Mouse (Mus musculus) kidney, postnatal 0 days (tissue): ENCODE measurements around the gene Entpd1. TPM values are rescaled to one million over a fixed set of nuclear protein-coding genes. Genes with fewer than 3 reads are reported as not detected.

Source experiments
- ATAC-seq: fragments of 200-750 bp; cut with Nextera tagmentation; replicated peaks from 2 replicates; pipeline ENCODE4 v1.8.0; 2017; ENCODE audit warnings: low read depth, moderate number of reproducible peaks, moderate TSS enrichment, moderate library complexity; ENCODE audit not compliant: low FRiP score
- DNase-seq: peaks from one replicate; pipeline ENCODE4 v3.0.0-alpha.2; 2016; ENCODE audit warnings: low spot score
- H3K27ac ChIP-seq: fragments of 300-500 bp; sonication (generic); 2 replicates; pipeline ENCODE4 v1.5.1; 2014; ENCODE audit warnings: mild to moderate bottlenecking
- H3K27me3 ChIP-seq: fragments of 300-500 bp; sonication (generic); 2 replicates; pipeline ENCODE4 v1.6.1; 2014; ENCODE audit warnings: low read length, mixed read lengths; ENCODE audit not compliant: insufficient read depth
- H3K36me3 ChIP-seq: fragments of 300-500 bp; sonication (generic); 2 replicates; pipeline ENCODE4 v1.6.1; 2014; ENCODE audit warnings: low read length, mixed read lengths; ENCODE audit not compliant: insufficient read depth
- H3K4me1 ChIP-seq: fragments of 300-500 bp; sonication (generic); replicated peaks from 2 replicates; pipeline ENCODE4 v1.6.1; 2014; ENCODE audit warnings: antibody characterized with exemption, low read length, mixed read lengths; ENCODE audit not compliant: insufficient read depth
- H3K4me2 ChIP-seq: fragments of 300-500 bp; sonication (generic); 2 replicates; pipeline ENCODE4 v1.6.1; 2014; ENCODE audit warnings: mild to moderate bottlenecking, low read length, moderate library complexity, mixed read lengths
- H3K4me3 ChIP-seq: fragments of 300-500 bp; sonication (generic); replicated peaks from 2 replicates; pipeline ENCODE4 v1.5.1; 2014; ENCODE audit warnings: low read depth, low read length
- H3K9ac ChIP-seq: fragments of 300-500 bp; sonication (generic); 2 replicates; pipeline ENCODE4 v1.6.1; 2014; ENCODE audit warnings: low read depth, low read length
- H3K9me3 ChIP-seq: fragments of 300-500 bp; sonication (generic); replicated peaks from 2 replicates; pipeline ENCODE4 v1.6.1; 2016; ENCODE audit warnings: low read length, inconsistent platforms, mixed read lengths
- CTCF ChIP-seq: IDR thresholded peaks from 2 replicates; pipeline ENCODE4 v1.5.1; 2016; ENCODE audit warnings: antibody characterized with exemption, low read depth, mild to moderate bottlenecking, moderate library complexity
- WGBS: fragments of 180-500 bp; shearing (Covaris S2); extraction: QIAGEN DNeasy Blood & Tissue Kit; methylation state at CpG from one replicate; pipeline ENCODE4 v1.1.7; 2014; 5-methylcytosine and 5-hydroxymethylcytosine counted together
- polyA plus RNA-seq: library from polyadenylated mRNA; unstranded; fragments of >200 nt; fragmentation: Nextera tagmentation; extraction: Ambion mirVana; gene quantifications from 2 replicates; pipeline ENCODE4 v1.2.1, GENCODE M21; 2015

The Entpd1 gene
- polyA plus RNA-seq, 1 experiment from 2014 or later, result 9.1 TPM

- ATAC-seq (peak; percentile 74), DNase-seq (peak; percentile 91)
- no peak overlapping the region for H3K9ac ChIP-seq
- H3K4me1 ChIP-seq, result no peaks in the 10 kb centered on the region
- H3K9me3 ChIP-seq, result no peaks in the 10 kb centered on the region
- peak overlapping the region; percentile 25 for H3K4me2 ChIP-seq
- no peak overlapping the region for H3K27ac ChIP-seq
- no peaks in the 10 kb centered on the region for H3K27me3 ChIP-seq
- WGBS, result 34% methylated on average over 17 of the region's 17 CpGs
- H3K36me3 ChIP-seq, result no peaks in the 10 kb centered on the region
- H3K4me3 ChIP-seq, result no peak overlapping the region
- peak; percentile 86 for TF ChIP-seq CTCF
These were observed 124.7 kb downstream of the Entpd1 start for GRCm38 (mm10) chr19:40736680-40737512.

DNA sequence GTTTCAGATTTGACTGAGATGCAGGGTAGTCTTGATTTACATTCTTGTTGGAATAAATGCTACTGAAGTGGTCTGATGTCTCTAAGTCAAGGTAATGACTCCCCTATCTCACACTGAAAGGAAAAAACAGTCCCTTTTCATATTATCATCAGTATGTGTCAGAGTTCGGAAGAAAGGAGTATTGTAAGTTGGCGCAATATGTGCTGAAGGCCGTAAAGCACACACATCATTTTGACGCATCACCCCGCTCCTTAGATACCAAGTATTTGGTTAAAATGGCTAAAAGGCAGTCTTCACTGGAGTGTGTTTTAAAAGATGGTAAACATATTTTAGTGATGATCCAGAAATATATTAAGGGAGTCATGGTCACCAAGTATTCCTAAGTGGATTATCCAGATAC, 125.4 kb downstream of the Entpd1 start:
- Histone ChIP-seq H3K27me3 (no peaks in the 10 kb centered on the region), H3K4me3 (no peak overlapping the region), H3K4me1 (no peaks in the 10 kb centered on the region), H3K9me3 (no peaks in the 10 kb centered on the region), H3K4me2 (peak overlapping the region; percentile 25; the same call in 1 of the 2 replicates), H3K9ac (no peak overlapping the region), H3K27ac (no peak overlapping the region), H3K36me3 (no peaks in the 10 kb centered on the region)
- DNase-seq, result no peak
- no peak for ATAC-seq
- no peak for TF ChIP-seq CTCF
- WGBS, result 82% methylated on average over 5 of the region's 5 CpGs

GRCm38 (mm10) chr19:40738683-40739324, 126.6 kb downstream of the Entpd1 start:
- Histone ChIP-seq H3K36me3 (no peaks in the 10 kb centered on the region), H3K27ac (no peak overlapping the region), H3K9ac (no peak overlapping the region), H3K4me2 (no peak overlapping the region), H3K9me3 (no peaks in the 10 kb centered on the region), H3K27me3 (no peaks in the 10 kb centered on the region), H3K4me3 (no peak overlapping the region), H3K4me1 (no peaks in the 10 kb centered on the region)
- TF ChIP-seq CTCF, result no peak
- WGBS, result 77% methylated on average over 13 of the region's 13 CpGs
- DNase-seq, result no peak
- no peak for ATAC-seq

DNA sequence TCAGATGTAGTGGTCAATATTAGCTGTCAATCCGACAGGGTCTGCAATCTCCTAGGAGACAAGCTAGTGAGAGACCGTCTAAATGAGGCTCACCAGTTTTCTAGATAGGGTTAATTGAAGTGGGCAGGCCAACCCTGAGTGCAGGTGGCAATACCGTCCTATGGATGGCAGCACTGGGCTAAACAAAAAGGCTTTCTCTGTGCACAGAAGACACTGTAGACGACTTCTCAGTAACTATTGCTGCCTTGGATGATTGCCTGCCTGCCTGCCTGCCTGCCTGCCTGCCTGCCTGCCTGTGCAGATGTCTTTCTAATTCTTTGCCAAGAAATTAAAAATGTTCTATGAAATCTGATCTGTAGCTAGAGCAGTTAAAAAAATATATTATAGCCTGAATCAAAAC, 134.4 kb downstream of the Entpd1 start:
- Histone ChIP-seq H3K9me3 (no peaks in the 10 kb centered on the region), H3K27me3 (no peaks in the 10 kb centered on the region), H3K4me2 (no peak overlapping the region), H3K9ac (no peak overlapping the region), H3K27ac (no peak overlapping the region), H3K4me1 (no peaks in the 10 kb centered on the region), H3K36me3 (no peaks in the 10 kb centered on the region), H3K4me3 (no peak overlapping the region)
- 48% methylated on average over 4 of the region's 4 CpGs for WGBS
- ATAC-seq, result no peak
- peak; percentile 27; the same call in 1 of the 2 replicates for TF ChIP-seq CTCF
- no peak for DNase-seq

- Histone ChIP-seq H3K4me2 (no peak within 1 kb of the TSS), H3K4me1 (no peaks in the 10 kb centered on the region), H3K4me3 (no peak within 1 kb of the TSS), H3K36me3 (no peaks in the 10 kb centered on the region), H3K27ac (no peak within 1 kb of the TSS), H3K9me3 (no peaks in the 10 kb centered on the region), H3K27me3 (no peaks in the 10 kb centered on the region), H3K9ac (no peak within 1 kb of the TSS)
- ATAC-seq, result no peak
- TF ChIP-seq CTCF, result no peak
- WGBS, result 80% methylated on average over 17 of the region's 17 CpGs
- no peak for DNase-seq
These were observed 136.4 kb downstream of the Entpd1 start, which contains the start of gene Cc2d2b for GRCm38 (mm10) chr19:40748559-40748958. Gene Cc2d2b (plus strand): TSS chr19:40748753.

- TF ChIP-seq CTCF, result peak; percentile 60
- no peaks in the 10 kb centered on the region for H3K36me3 ChIP-seq
- no peak overlapping the region for H3K9ac ChIP-seq
- ATAC-seq (no peak), DNase-seq (no peak)
- H3K27me3 ChIP-seq, result no peaks in the 10 kb centered on the region
- no peaks in the 10 kb centered on the region for H3K9me3 ChIP-seq
- no peak overlapping the region for H3K27ac ChIP-seq
- WGBS, result 82% methylated on average over 2 of the region's 2 CpGs
- no peak overlapping the region for H3K4me2 ChIP-seq
- no peak overlapping the region for H3K4me3 ChIP-seq
- no peaks in the 10 kb centered on the region for H3K4me1 ChIP-seq
These were observed 142.1 kb downstream of the Entpd1 start for GRCm38 (mm10) chr19:40754311-40754710.
